Mouse (Mus musculus) lung, adult 2 months (tissue): Measurements from ENCODE around the gene Ddx31. TPM values are rescaled to one million over a fixed set of nuclear protein-coding genes. Genes with fewer than 3 reads are reported as not detected.

Source experiments
- DNase-seq: peaks from one replicate; pipeline ENCODE4 v3.0.0; 2022
- H3K4me1 ChIP-seq: fragments of 200-500 bp; 2 replicates; pipeline ENCODE4 v1.6.1; 2011; ENCODE audit warnings: low read length; ENCODE audit not compliant: control insufficient read depth, insufficient read depth
- H3K4me3 ChIP-seq: fragments of 200-500 bp; replicated peaks from 2 replicates; pipeline ENCODE3; 2011; ENCODE audit warnings: low read depth, mild to moderate bottlenecking, control low read depth, low read length; ENCODE audit errors: extremely low read depth
- CTCF ChIP-seq: fragments of 200-500 bp; IDR thresholded peaks from 2 replicates; pipeline ENCODE4 v1.5.1; 2011; ENCODE audit warnings: mild to moderate bottlenecking, low read length, control low read depth; ENCODE audit not compliant: insufficient read depth
- POLR2A ChIP-seq: fragments of 200-500 bp; IDR thresholded peaks from 2 replicates; pipeline ENCODE4 v1.6.1; 2011; ENCODE audit warnings: low read depth, mild to moderate bottlenecking, control low read depth, low read length, borderline replicate concordance; ENCODE audit errors: extremely low read depth
- WGBS: fragments of 180-500 bp; shearing (Covaris S2); methylation state at CpG from one replicate; pipeline ENCODE4 v1.1.7; 2018; 5-methylcytosine and 5-hydroxymethylcytosine counted together
- polyA plus RNA-seq: library from polyadenylated mRNA; depleted of rRNA; stranded (reverse); fragments of >200 nt; gene quantifications from 2 replicates; pipeline ENCODE4 v1.2.3, GENCODE M21; 2012

Gene Ddx31
- polyA plus RNA-seq, 1 experiment, result 3.8 TPM

DNA sequence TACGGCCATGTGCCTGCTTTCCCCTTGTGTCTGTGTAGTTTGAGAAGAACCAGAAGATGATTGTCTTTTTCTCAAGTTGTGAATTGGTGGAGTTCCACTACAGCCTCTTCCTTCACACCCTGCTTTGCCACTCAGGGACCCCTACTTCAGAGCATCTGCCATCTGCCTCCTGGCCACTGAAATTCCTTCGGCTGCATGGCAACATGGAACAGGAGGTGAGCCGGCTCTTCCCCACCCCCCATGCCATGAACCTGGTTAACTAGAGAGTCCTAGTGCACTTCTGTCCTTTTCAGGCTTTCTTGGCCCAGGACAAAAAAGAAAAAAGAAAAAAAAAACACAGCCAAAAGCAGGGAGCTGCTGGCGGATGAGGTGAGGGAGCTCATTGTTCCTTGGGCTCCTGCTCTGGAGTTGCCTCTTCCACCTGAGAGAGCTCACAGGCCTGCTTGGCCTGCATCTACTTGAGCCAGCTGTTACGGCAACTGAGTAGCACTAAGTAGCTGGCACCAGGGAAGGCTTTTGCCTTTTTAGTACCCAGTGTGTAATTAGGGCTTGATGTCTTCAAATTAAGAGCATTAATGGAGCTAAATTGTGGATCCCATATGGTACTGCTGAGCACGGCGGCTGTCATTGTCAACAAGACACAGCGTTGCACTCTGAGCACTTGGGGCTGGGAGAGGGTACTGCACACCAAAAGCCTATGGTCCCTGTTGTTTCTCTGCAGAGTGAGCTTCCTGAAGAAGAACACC, 20.6 kb downstream of the Ddx31 start:
- 96% methylated on average over 8 of the region's 8 CpGs for WGBS
- TF ChIP-seq CTCF (no peak), POLR2A (no peak)
- H3K4me1 ChIP-seq, result no peaks in the 10 kb centered on the region
- no peak overlapping the region for H3K4me3 ChIP-seq
- no peak for DNase-seq

DNA sequence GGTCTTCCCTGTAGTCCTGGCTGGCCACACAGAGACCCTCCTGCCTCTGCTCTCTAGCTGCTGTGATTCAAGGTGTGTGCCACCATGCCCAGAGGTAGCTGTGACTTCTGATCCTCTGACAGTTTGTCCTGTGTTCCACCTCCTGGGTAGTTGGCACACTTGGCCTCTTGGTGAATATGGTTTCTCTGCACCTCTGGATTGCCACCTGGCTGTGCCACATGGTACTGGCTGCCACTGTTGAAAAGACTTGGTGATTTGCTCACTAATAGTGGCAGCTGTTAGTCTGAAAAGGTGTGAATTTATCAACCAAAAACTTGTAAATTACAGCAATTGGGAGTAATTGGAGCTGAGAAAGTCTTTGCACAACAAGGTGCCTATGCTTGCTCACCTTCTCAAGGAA, 23.7 kb downstream of the Ddx31 start:
- TF ChIP-seq CTCF (0 out of 2 replicates have a peak, but pooled peaks have one; percentile 10), POLR2A (no peak)
- H3K4me1 ChIP-seq, result no peaks in the 10 kb centered on the region
- no peak overlapping the region for H3K4me3 ChIP-seq
- no peak for DNase-seq

DNA sequence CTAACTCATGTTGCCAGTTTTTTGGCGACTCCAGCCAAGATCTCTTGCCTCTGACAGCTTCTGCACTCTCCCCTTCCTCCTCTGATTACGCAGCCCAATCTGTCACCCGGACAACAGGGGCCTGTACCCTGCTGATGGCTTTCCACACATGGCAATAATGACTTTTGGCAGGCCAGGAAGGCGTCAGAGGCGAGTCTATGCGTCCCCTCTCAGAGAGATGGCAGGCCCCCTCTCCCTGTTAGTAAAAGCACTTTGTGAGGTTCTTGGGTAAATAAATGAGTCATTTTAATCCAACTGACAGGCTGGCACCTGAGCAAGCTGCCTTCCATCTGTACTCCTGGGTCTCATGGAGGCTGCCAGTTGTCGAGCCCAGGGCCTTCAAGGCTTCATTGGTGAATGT, 27.3 kb downstream of the Ddx31 start:
- DNase-seq, result no peak
- 61% methylated on average over 7 of the region's 7 CpGs for WGBS
- no peak overlapping the region for H3K4me3 ChIP-seq
- H3K4me1 ChIP-seq, result no peaks in the 10 kb centered on the region
- TF ChIP-seq CTCF (no peak), POLR2A (no peak)

DNA sequence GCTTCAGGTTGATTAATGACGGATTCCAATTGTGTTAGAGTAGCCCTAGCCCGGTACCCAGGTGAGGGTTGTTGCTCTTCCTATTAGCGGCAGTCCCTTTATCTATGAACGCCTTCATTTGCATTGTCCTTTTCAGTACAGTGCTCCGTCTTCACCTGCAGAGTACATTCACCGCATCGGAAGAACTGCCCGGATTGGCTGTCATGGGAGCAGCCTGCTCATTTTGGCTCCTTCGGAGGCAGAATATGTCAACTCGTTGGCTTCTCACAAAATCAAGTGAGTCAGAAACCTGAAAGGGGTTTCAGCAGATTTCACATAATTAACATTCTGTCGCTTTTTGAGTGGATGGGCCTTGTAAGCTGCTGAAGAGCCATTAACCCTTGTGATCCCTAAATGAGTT, 35.3 kb downstream of the Ddx31 start:
- Histone ChIP-seq H3K4me1 (no peaks in the 10 kb centered on the region), H3K4me3 (no peak overlapping the region)
- 92% methylated on average over 11 of the region's 11 CpGs for WGBS
- no peak for DNase-seq
- TF ChIP-seq POLR2A (no peak), CTCF (no peak)

DNA sequence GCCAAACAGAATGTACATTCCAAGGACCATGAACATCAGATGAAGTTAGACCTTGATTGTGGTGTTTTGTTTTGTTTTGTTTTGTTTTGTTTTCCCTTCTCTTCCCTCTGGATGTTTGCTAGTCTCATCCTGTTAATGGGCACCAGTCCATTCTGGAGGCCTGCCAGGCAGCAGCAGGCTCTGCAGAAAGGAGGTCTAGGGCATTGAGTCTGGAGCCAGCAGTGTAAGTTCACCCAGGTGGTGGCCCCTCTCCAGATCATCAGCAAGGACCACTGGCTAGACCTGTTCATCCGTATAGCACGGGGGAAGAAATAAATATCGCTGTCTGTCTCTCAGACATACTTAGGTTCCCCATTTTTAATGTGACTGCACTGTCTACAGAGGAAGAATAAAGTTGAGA, 41.1 kb downstream of the Ddx31 start:
- TF ChIP-seq POLR2A (no peak), CTCF (no peak)
- Histone ChIP-seq H3K4me1 (no peaks in the 10 kb centered on the region), H3K4me3 (no peak overlapping the region)
- 89% methylated on average over 3 of the region's 3 CpGs for WGBS
- no peak for DNase-seq

DNA sequence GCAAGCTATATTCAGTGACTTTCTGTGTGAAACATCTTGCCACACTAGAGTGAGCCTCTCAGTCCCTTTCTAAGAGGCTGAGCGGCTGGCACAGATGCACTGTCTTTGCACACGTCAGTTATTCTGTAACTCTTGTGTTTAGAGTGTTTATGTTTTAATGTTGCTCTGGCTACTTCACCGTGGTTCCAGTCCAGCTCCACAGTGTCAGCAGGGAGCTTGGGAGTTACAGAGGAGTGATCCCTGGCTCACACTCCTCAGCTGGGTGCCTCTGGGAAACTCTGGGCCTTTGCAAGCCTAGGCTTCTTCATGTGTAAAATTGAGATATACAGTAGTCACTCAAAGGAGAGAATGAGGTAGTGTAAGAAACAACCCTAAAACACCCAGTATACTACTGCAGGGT, 41.8 kb downstream of the Ddx31 start:
- 72% methylated on average over 3 of the region's 3 CpGs for WGBS
- Histone ChIP-seq H3K4me1 (no peaks in the 10 kb centered on the region), H3K4me3 (no peak overlapping the region)
- TF ChIP-seq CTCF (no peak), POLR2A (no peak)
- DNase-seq, result no peak

DNA sequence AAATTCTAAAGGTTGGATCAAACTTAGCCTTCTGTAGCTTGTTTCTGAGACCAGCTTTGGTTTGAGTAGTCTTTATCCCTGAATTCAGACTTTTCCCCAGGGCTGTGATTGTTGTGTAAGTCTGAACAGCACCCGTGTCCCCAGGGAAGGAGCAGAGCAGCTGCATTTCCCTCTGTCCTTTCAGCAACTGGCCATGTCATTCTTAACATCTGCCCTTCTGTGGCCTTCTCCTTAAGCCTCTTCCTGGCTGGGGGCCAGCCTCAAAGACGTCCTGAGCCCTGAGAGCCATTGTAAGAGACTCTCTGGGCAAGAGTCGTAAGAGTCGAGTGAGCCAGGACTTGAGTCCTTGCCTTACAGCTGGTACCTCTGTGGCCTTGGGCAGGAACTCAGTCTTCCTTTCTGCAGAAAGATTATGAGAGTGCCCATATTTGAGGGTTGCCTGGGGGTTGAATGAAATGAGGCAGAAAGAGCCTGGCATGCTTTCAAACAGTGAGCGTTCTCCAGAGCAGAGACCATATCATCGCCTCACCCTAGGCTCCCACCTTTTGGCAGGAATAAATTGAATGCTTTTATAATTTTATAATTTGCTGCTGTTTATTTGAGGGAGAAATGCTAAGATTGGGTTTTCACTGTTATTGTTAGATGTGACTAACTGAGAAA, 42.8 kb downstream of the Ddx31 start:
- TF ChIP-seq CTCF, result no peak
- no peak for TF ChIP-seq POLR2A
- WGBS, result 63% methylated on average over 6 of the region's 6 CpGs
- Histone ChIP-seq H3K4me3 (no peak overlapping the region), H3K4me1 (no peaks in the 10 kb centered on the region)
- DNase-seq, result no peak

DNA sequence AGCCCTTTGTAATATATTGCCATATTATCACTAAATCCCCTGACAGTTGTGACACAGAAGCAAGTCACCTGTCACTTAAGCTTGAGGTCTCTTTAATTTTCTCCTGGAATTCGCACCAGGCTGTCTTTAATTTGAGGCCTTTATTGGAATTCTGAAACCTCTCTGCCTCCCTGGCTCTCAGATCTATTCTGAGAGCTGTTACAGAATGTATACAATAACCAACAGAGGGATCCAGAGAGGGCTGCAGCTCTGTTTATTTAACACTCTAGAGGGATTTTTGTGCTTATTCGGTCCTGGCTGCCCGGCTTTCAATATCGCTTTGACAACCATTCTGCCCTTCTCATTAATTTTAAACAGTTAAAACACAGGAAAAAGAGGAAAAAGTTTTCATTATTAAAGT, 44.7 kb downstream of the Ddx31 start:
- TF ChIP-seq CTCF (no peak), POLR2A (no peak)
- no peak overlapping the region for H3K4me3 ChIP-seq
- DNase-seq, result no peak
- H3K4me1 ChIP-seq, result no peaks in the 10 kb centered on the region
- 72% methylated on average over 4 of the region's 4 CpGs for WGBS

DNA sequence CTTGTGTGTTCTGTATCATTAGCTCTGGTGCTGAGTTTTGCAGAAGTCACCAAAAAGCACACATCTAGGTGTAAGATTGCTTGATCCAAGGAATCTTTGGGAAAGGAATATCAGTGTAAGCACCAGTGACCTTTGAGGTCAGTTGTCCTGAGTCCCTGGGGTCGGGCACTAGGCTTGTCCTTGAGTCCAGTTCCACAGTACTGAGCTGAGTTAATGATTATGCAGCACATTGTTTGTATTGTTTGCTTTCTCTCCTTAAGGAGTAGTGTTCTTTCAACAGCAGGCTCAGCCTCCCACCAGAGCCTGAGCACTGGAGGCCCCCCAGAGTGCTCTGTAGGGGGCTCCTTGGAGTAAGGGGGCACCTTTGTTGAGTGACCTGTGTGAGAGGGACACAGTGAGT, 52.6 kb downstream of the Ddx31 start:
- TF ChIP-seq POLR2A, result no peak
- TF ChIP-seq CTCF, result no peak
- WGBS, result 74% methylated on average over 1 of the region's 1 CpGs
- DNase-seq, result no peak
- H3K4me1 ChIP-seq, result no peaks in the 10 kb centered on the region
- no peak overlapping the region for H3K4me3 ChIP-seq

DNA sequence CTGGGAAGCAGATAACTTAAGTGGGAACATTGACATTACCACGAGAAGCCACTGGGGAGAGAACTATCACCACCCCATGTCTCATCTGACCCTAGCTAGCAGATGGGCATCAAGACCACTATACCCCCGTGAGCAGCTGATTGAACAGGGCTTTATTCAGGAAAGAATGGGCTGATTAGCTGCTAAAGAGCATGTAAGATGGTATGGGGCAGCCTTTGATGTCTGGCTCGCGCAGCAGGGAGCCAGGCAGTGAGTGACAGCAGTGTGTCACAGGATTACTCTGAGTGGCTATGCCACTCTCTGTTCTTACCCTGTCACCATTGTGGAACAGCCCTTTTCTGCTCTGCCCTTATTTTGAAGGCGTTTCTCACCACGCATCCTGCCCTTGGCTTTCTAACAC, 53.3 kb downstream of the Ddx31 start:
- no peaks in the 10 kb centered on the region for H3K4me1 ChIP-seq
- WGBS, result 80% methylated on average over 6 of the region's 6 CpGs
- no peak for TF ChIP-seq POLR2A
- TF ChIP-seq CTCF, result no peak
- no peak overlapping the region for H3K4me3 ChIP-seq
- no peak for DNase-seq

DNA sequence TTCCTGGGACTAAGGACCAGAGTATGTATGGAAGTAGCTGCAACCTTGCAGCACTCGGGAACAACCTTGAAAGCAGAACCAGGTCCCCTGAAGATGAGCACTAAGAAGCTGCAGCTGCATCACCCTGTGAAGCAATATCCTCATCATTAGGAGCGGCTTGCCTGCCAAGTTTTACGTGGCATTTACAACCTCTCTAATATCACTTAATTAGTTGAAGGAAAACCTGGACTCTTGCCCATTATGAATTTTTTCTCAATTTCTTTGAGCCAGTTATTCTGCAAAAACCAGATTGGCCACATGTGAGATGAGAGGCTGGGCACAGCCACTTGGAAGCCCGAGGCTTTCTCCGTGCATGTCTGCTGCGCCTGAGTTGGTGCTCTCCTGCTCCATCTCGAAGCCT, 55.7 kb downstream of the Ddx31 start:
- DNase-seq, result no peak
- WGBS, result 66% methylated on average over 7 of the region's 7 CpGs
- Histone ChIP-seq H3K4me3 (no peak overlapping the region), H3K4me1 (no peaks in the 10 kb centered on the region)
- no peak for TF ChIP-seq CTCF
- TF ChIP-seq POLR2A, result no peak
